ENCODE assay signal across 29 mouse cellular contexts in genomic region chr9:47727611-47728010, GRCm38 (mm10).
A peak's percentile ranks its signal among the peaks of the same experiment; 100 is the strongest.
DNase-seq lines count a peak whose midpoint lies in the region; ATAC-seq and TF ChIP-seq lines count a peak whose summit lies in the region.
"Had no signal": no experiment of that assay in that cellular context is flagged by ENCODE, and none has a peak within 500 bp of the region (broad histone marks: within the 10 kb centered on the region; RNA-seq: fewer than 3 reads in every experiment).

No protein-coding gene starts in this region.

- no peaks in the 10 kb centered on the region for H3K36me3 ChIP-seq in hindbrain, embryonic 14.5 days (replicated peaks; ENCODE audit: control insufficient read depth, insufficient read depth)
- H3K36me3 ChIP-seq in hindbrain, embryonic 11.5 days (ENCODE audit: control insufficient read depth, insufficient read depth, low read length): no peaks in the 10 kb centered on the region
- no peaks in the 10 kb centered on the region for H3K36me3 ChIP-seq in midbrain, embryonic 13.5 days
- no peaks in the 10 kb centered on the region for H3K36me3 ChIP-seq in midbrain, postnatal 0 days (ENCODE audit: insufficient read depth, low read length)
- H3K36me3 ChIP-seq in midbrain, embryonic 15.5 days (replicated peaks): no peaks in the 10 kb centered on the region
- H3K36me3 ChIP-seq: limb, embryonic 12.5 days; liver, embryonic 15.5 days had no signal

- ATAC-seq in hindbrain, embryonic 14.5 days (ENCODE audit: low FRiP score): no peak
- no peak for ATAC-seq in hindbrain, embryonic 11.5 days (ENCODE audit: low FRiP score)
- no peak for ATAC-seq in midbrain, embryonic 13.5 days
- ATAC-seq in midbrain, postnatal 0 days (ENCODE audit: low FRiP score): no peak
- no peak for ATAC-seq in midbrain, embryonic 15.5 days (replicated peaks)
- ATAC-seq: CD4-positive, CD25-positive, alpha-beta regulatory T cell, adult 4 months; forebrain, embryonic 14.5 days; intestine, embryonic 16.5 days had no signal

- no peaks in the 10 kb centered on the region for H3K27me3 ChIP-seq in hindbrain, embryonic 14.5 days (ENCODE audit: control insufficient read depth, insufficient read depth, low read length)
- H3K27me3 ChIP-seq in hindbrain, embryonic 11.5 days (ENCODE audit: control insufficient read depth, insufficient read depth, low read length): no peaks in the 10 kb centered on the region
- no peaks in the 10 kb centered on the region for H3K27me3 ChIP-seq in midbrain, embryonic 13.5 days
- H3K27me3 ChIP-seq in midbrain, postnatal 0 days (ENCODE audit: insufficient read depth, low read length): no peaks in the 10 kb centered on the region
- no peaks in the 10 kb centered on the region for H3K27me3 ChIP-seq in midbrain, embryonic 15.5 days (replicated peaks)
- H3K27me3 ChIP-seq: limb, embryonic 12.5 days; liver, embryonic 15.5 days had no signal

- 63% methylated on average over 3 of the region's 3 CpGs for WGBS in hindbrain, embryonic 14.5 days
- WGBS in hindbrain, embryonic 11.5 days: 84% methylated on average over 3 of the region's 3 CpGs
- 54% methylated on average over 3 of the region's 3 CpGs for WGBS in midbrain, embryonic 13.5 days
- 38% methylated on average over 3 of the region's 3 CpGs for WGBS in midbrain, postnatal 0 days
- 34% methylated on average over 3 of the region's 3 CpGs for WGBS in midbrain, embryonic 15.5 days

- H3K4me1 ChIP-seq in hindbrain, embryonic 14.5 days (replicated peaks; ENCODE audit: control insufficient read depth, insufficient read depth, low read length): peaks cover 25% of the 10 kb centered on the region
- H3K4me1 ChIP-seq in hindbrain, embryonic 11.5 days (replicated peaks; ENCODE audit: control insufficient read depth, insufficient read depth, low read length): no peaks in the 10 kb centered on the region
- H3K4me1 ChIP-seq in midbrain, embryonic 13.5 days (replicated peaks): peaks cover 35% of the 10 kb centered on the region
- H3K4me1 ChIP-seq in midbrain, postnatal 0 days (ENCODE audit: insufficient read depth, low read length): peaks cover 16% of the 10 kb centered on the region
- H3K4me1 ChIP-seq in midbrain, embryonic 15.5 days: peaks cover 40% of the 10 kb centered on the region
- H3K4me1 ChIP-seq: liver, embryonic 15.5 days had no signal

- H3K4me2 ChIP-seq in hindbrain, embryonic 14.5 days (replicated peaks): no peak overlapping the region
- no peak overlapping the region for H3K4me2 ChIP-seq in hindbrain, embryonic 11.5 days (replicated peaks; ENCODE audit: low read depth, low read length)
- no peak overlapping the region for H3K4me2 ChIP-seq in midbrain, embryonic 13.5 days (replicated peaks)
- H3K4me2 ChIP-seq in midbrain, postnatal 0 days (ENCODE audit: low read depth, low read length, poor library complexity, severe bottlenecking): no peak overlapping the region
- no peak overlapping the region for H3K4me2 ChIP-seq in midbrain, embryonic 15.5 days
- H3K4me2 ChIP-seq: heart, embryonic 11.5 days; limb, embryonic 12.5 days; liver, embryonic 15.5 days; lung, embryonic 14.5 days had no signal

- DNase-seq in hindbrain, embryonic 14.5 days (ENCODE audit: low spot score): no peak
- no peak for DNase-seq in hindbrain, embryonic 11.5 days (ENCODE audit: low spot score)
- no peak for DNase-seq in midbrain, postnatal 0 days (ENCODE audit: low spot score)
- no peak for DNase-seq in thymus, postnatal 36 days
- no peak for DNase-seq in lung, postnatal 36 days
- DNase-seq: adrenal gland, postnatal 25 days; cerebellum, adult 2 months; cerebellum, postnatal 14 days; gastrocnemius, adult 2 months; gastrocnemius, postnatal 36 days; heart, adult 18-20 months; heart, postnatal 36 days; kidney, adult 8-10 months; kidney, postnatal 4 days; lung, embryonic 14.5 days; lung, postnatal 14 days; right cerebral cortex, postnatal 4 days; thymus, adult 18-20 months; thymus, postnatal 25 days had no signal

- no peak for TF ChIP-seq CTCF in midbrain, postnatal 0 days (IDR thresholded peaks at IDR 0.05)

- no peak overlapping the region for H3K4me3 ChIP-seq in hindbrain, embryonic 14.5 days (replicated peaks; ENCODE audit: low read length)
- no peak overlapping the region for H3K4me3 ChIP-seq in hindbrain, embryonic 11.5 days (ENCODE audit: low read depth, low read length)
- no peak overlapping the region for H3K4me3 ChIP-seq in midbrain, embryonic 13.5 days (replicated peaks)
- no peak overlapping the region for H3K4me3 ChIP-seq in midbrain, postnatal 0 days (ENCODE audit: low read depth, low read length)
- no peak overlapping the region for H3K4me3 ChIP-seq in midbrain, embryonic 15.5 days
- H3K4me3 ChIP-seq: gastrocnemius, adult 2 months; limb, embryonic 12.5 days; liver, embryonic 15.5 days had no signal

- H3K27ac ChIP-seq in hindbrain, embryonic 14.5 days: peak overlapping the region; percentile 59
- no peak overlapping the region for H3K27ac ChIP-seq in hindbrain, embryonic 11.5 days (ENCODE audit: low read depth, low read length)
- peak overlapping the region; percentile 57; the same call in 1 of the 2 replicates for H3K27ac ChIP-seq in midbrain, embryonic 13.5 days
- no peak overlapping the region for H3K27ac ChIP-seq in midbrain, postnatal 0 days (ENCODE audit: low read depth, low read length)
- peak overlapping the region; percentile 65 for H3K27ac ChIP-seq in midbrain, embryonic 15.5 days
- H3K27ac ChIP-seq: gastrocnemius, adult 2 months; kidney, postnatal 0 days; limb, embryonic 12.5 days; liver, embryonic 15.5 days; stomach, postnatal 0 days had no signal

- H3K9me3 ChIP-seq in hindbrain, embryonic 14.5 days (ENCODE audit: control insufficient read depth, low read length): no peaks in the 10 kb centered on the region
- no peaks in the 10 kb centered on the region for H3K9me3 ChIP-seq in hindbrain, embryonic 11.5 days (ENCODE audit: control insufficient read depth, low read length)
- H3K9me3 ChIP-seq in midbrain, embryonic 13.5 days: no peaks in the 10 kb centered on the region
- H3K9me3 ChIP-seq in midbrain, postnatal 0 days (ENCODE audit: low read length): no peaks in the 10 kb centered on the region
- H3K9me3 ChIP-seq in midbrain, embryonic 15.5 days: no peaks in the 10 kb centered on the region
- H3K9me3 ChIP-seq: limb, embryonic 12.5 days; liver, embryonic 15.5 days had no signal

- no peak overlapping the region; the same call in 1 of the 2 replicates for H3K9ac ChIP-seq in hindbrain, embryonic 14.5 days
- H3K9ac ChIP-seq in hindbrain, embryonic 11.5 days (ENCODE audit: low read depth, low read length): no peak overlapping the region
- H3K9ac ChIP-seq in midbrain, embryonic 13.5 days (replicated peaks): no peak overlapping the region
- H3K9ac ChIP-seq in midbrain, postnatal 0 days (replicated peaks; ENCODE audit: low read length, poor library complexity, severe bottlenecking): no peak overlapping the region
- no peak overlapping the region for H3K9ac ChIP-seq in midbrain, embryonic 15.5 days
- H3K9ac ChIP-seq: limb, embryonic 12.5 days; liver, embryonic 15.5 days; lung, embryonic 14.5 days had no signal

Comparison
In these comparisons a context has a peak if more than half of its experiments do, and no peak if none do; other contexts are left out.
1. H3K27ac ChIP-seq: peak in hindbrain, embryonic 14.5 days (single experiment), midbrain, embryonic 13.5 days (single experiment) and midbrain, embryonic 15.5 days (single experiment); none in hindbrain, embryonic 11.5 days (single experiment) and midbrain, postnatal 0 days (single experiment).